Mouse (Mus musculus): ENCODE data around the gene Stambp.

GRCm38 (mm10) chr6:83499078-83499477, 73.5 kb downstream of the Stambp start:
- TF ChIP-seq POLR2A (IDR thresholded peaks at IDR 0.05; ENCODE audit: borderline replicate concordance, low read depth, low read length) (no peak), CTCF (IDR thresholded peaks at IDR 0.05; ENCODE audit: low read depth, low read length) (no peak)
